Mouse (Mus musculus): ENCODE results near the gene Galnt4.

- no peak for TF ChIP-seq EP300 (IDR thresholded peaks at IDR 0.05; ENCODE audit: low read depth)
- no peak for TF ChIP-seq CTCF (IDR thresholded peaks at IDR 0.05; ENCODE audit: low read depth)
Measured at GRCm38 (mm10) chr10:99130611-99131010, 22.7 kb downstream of the Galnt4 start.
